Mouse (Mus musculus) layer of hippocampus, adult 2 months (tissue): ENCODE results near the gene Pcyt1b. TPM values are rescaled to one million over a fixed set of nuclear protein-coding genes. Genes with fewer than 3 reads are reported as not detected.
A peak's percentile ranks its signal among the peaks of the same experiment; 100 is the strongest.

Experiments
- DNase-seq, 2 experiments: peaks; one replicate each; pipeline ENCODE4 v3.0.0; 2022; ENCODE audit warnings: low spot score in 2 of 2
- H3K27ac ChIP-seq: fragments of 200-600 bp; 2 replicates; pipeline ENCODE4 v1.8.1; 2022
- H3K4me3 ChIP-seq: fragments of 200-600 bp; 2 replicates; pipeline ENCODE4 v1.8.1; 2022; ENCODE audit warnings: mild to moderate bottlenecking
- CTCF ChIP-seq: fragments of 200-600 bp; conservative IDR thresholded peaks from 2 replicates; pipeline ENCODE4 v1.8.1; 2022; ENCODE audit warnings: antibody characterized with exemption, mild to moderate bottlenecking, moderate library complexity
- total RNA-seq, 2 experiments: library from RNA; stranded (reverse); gene quantifications; 2 replicates each; pipeline ENCODE4 v1.2.3; 2021

Pcyt1b gene
- total RNA-seq, 2 experiments from 2014 or later = 28.6 to 31.0 TPM

DNA sequence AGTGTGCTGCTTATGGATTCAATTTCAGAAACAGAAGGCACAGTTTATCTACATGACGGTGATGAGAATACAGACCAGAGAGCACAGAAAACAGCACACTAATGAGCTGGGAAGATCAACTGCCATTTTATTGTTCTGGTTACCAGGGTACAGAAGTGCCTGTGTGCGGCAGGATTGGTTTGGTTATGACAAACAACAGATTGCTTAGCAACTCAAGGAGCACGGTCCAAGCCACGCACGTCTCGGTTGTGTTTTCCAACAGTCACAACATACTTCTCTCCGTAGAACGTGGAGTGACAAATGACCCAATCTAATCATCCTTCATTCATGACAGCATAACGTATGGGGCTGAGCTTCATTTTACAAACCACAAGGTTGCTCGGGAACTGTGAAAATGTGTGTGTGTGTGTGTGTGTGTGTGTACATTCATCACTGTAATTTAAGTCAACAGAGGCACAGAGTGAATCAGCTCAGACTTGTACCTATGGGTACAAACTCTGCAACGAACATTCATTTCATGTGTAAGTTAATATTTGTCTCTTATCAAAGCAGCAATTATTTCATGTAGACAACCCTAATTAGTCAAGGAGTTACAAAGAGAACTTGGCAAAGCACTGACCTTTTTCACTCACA is 100.7 kb downstream of the Pcyt1b start:
- H3K4me3 ChIP-seq = no peak overlapping the region
- no peak overlapping the region for H3K27ac ChIP-seq
- no peak for TF ChIP-seq CTCF
- DNase-seq = no peak

- TF ChIP-seq CTCF = no peak
- no peak for DNase-seq
- Histone ChIP-seq H3K27ac (no peak overlapping the region), H3K4me3 (no peak overlapping the region)
Observed at GRCm38 (mm10) chrX:93756867-93757455, 102.3 kb downstream of the Pcyt1b start.

DNA sequence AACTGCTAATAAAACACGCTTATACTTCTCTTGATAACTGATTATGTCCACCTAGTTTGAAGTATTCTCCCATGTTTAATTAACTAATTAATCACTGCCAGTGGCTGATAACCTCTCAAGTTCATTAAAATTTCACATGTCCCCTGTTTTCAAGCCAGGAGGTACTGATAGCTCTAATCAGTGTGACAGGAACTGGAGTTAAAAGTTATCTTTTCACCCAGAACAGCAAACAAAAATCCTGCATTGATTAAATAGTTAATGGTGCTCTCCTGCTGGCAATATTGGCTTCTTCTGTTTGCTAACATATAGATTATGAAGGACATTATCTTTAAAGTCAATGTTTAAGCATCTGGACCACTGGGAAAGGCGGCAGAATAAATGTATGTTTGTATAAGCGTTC is 106.1 kb downstream of the Pcyt1b start:
- no peak overlapping the region for H3K4me3 ChIP-seq
- TF ChIP-seq CTCF = no peak
- DNase-seq = no peak
- H3K27ac ChIP-seq = no peak overlapping the region

DNA sequence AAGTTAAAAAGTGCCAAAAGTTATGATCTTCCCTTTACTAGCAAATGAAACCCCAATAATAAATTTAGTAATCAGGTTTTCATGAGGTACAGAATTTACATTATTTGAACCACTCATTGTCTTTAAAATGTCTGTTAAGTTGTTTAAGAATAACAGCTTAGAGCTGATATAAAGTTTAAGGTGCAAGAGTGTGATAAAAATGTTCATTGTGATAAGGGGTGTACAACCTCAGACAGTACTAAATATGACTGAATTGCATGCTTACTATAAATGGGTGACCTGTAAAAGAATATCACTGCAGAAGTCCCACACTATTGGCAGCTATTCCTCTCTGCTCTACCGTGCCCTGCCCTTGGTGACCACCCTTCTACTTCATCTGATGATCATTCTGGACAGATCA is 134.9 kb downstream of the Pcyt1b start:
- Histone ChIP-seq H3K4me3 (no peak overlapping the region), H3K27ac (no peak overlapping the region)
- no peak for TF ChIP-seq CTCF
- DNase-seq = no peak

DNA sequence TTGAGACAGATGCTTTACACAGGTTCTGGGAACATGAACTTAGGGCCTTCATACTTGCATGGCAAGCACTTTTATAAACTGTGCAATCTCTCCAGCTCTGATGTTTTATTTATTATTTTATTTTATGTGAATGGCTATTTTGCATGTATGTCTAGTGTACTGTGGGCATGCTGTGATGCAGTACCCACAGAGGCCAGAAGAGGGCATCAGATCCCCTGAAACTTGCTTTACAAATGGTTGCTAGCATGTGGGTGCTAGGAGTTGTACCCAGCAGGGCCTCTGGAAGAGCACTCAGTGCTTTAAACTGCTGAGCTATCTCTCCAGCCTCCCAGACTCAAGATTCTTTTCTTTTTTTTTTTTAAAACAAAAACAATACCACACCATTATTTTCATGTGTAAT is 138.5 kb downstream of the Pcyt1b start:
- no peak for DNase-seq

More for the DNA sequence above, 138.5 kb downstream of the Pcyt1b start:
- Histone ChIP-seq H3K4me3 (no peak overlapping the region), H3K27ac (no peak overlapping the region)
- peak; percentile 77 for TF ChIP-seq CTCF

Other genes starting within 250 kb of the Pcyt1b start
- gene Pola1, start 22.7 kb upstream of the Pcyt1b start, total RNA-seq = 1 to 10 TPM; 7.6 to 8.8 TPM
- gene Pdk3, start 177.3 kb downstream of the Pcyt1b start, total RNA-seq = 10 to 100 TPM; 39.0 to 43.9 TPM